Mouse (Mus musculus): Measurements from ENCODE around the gene Adat2.

Gene Adat2

DNA sequence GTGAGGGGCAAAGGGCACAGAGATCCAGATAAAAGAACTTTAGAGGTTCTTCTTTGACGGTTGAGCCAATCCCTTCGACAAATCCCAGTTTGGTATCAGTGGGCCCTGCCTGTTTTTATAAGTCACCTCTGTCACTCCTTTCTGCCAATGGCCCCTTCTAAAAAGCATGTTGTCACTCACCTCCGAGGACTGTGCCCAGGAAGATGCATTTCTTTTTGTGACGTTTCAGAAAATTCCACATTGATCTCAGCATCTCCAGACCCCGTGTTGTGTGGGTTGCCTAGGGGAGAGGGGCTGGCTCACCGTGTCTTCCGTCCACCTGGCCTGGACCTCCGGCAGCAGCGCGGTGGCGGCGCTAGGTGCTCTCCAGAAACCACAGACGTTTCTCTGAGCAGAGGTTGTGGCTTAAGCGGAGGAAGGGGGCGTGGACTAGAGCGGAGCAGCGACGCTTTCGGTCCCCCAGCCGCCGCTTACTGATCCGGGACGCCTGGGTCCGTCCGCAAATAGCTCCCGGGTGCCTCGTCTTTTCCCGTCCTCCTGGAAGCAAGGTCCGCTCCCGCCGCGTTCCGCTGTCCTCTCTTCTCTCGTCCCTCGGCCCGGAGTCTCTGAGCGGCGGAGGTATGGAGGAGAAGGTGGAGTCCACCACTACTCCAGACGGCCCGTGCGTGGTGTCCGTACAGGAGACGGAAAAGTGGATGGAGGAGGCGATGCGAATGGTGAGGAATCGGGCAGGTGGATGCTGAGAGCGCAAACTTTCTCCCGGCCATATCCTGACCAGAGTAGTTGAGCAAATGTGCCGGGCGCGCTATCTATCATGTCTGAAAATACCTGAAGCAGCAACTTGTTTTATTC lies at the start of gene Adat2, which contains the start of gene Pex3:
Gene Adat2 (plus strand): TSS at position 249 of the 852 bp plus-strand sequence.
Gene Pex3 (minus strand): TSS at position 497 of the 852 bp plus-strand sequence.
- DNase-seq (ENCODE audit: low read depth, low spot score): peak; percentile 81

- no peak for DNase-seq (ENCODE audit: low read depth, low spot score)
Measured at GRCm38 (mm10) chr10:13521857-13522256, 30.8 kb upstream of the Adat2 start.

GRCm38 (mm10) chr10:13528155-13528554 lies 24.5 kb upstream of the Adat2 start:
- DNase-seq (ENCODE audit: low read depth, low spot score): no peak

GRCm38 (mm10) chr10:13534751-13535150 lies 17.9 kb upstream of the Adat2 start:
- DNase-seq (ENCODE audit: low read depth, low spot score): no peak

- DNase-seq (ENCODE audit: low read depth, low spot score): no peak
Measured at GRCm38 (mm10) chr10:13536706-13537105, 16.0 kb upstream of the Adat2 start.

- no peak for DNase-seq (ENCODE audit: low read depth, low spot score)
Measured at GRCm38 (mm10) chr10:13539769-13540333, 12.8 kb upstream of the Adat2 start.

DNA sequence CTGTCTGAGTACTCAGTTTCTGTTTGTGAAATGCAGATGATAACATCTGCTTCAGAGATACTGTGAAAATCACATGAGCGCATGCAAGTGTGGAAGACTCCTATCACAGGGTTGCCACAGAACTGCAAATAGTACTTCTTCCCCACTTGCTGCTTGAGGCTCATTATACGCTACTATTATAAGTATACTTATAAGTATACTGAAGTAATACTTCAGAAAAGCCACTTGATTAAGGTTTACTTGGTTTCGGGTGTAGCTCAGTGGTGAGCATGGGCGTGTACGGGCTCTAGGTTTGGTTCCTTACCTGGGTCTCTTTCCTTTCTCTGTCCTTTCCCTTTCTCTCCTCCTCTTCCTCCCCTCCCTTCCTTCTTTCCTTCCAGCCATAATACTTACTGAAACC lies 11.0 kb upstream of the Adat2 start:
- no peak for DNase-seq (ENCODE audit: low read depth, low spot score)

DNA sequence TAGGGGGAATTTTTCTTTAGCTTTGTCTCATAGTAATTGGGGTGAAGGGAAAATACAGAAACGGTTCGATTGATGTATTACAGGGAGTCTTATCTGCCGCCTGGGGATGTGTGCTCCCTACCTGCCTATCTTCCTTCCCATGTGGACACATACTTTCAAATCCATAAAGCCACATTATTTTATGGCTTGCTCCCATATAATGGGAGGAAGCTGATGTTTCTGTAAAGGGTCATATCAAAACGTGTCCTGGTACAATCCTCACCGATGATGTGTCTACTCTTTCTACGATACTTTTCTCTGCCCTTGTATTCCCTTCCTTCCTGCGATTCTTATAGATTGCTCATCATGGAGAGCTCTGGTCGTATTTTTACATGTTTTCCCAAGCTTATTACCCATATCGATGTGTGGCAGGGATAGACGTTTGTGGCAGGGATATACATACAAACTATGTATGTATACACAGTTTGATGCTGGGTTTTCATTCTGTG lies 848 bp downstream of the Adat2 start:
- no peak for DNase-seq (ENCODE audit: low read depth, low spot score)

GRCm38 (mm10) chr10:13554316-13554715 lies 1.6 kb downstream of the Adat2 start:
- no peak for DNase-seq (ENCODE audit: low read depth, low spot score)

- DNase-seq (ENCODE audit: low read depth, low spot score): no peak
Measured at GRCm38 (mm10) chr10:13560014-13560674, 7.5 kb downstream of the Adat2 start.

- no peak for DNase-seq (ENCODE audit: low read depth, low spot score)
Measured at GRCm38 (mm10) chr10:13564364-13565079, 11.8 kb downstream of the Adat2 start.

DNA sequence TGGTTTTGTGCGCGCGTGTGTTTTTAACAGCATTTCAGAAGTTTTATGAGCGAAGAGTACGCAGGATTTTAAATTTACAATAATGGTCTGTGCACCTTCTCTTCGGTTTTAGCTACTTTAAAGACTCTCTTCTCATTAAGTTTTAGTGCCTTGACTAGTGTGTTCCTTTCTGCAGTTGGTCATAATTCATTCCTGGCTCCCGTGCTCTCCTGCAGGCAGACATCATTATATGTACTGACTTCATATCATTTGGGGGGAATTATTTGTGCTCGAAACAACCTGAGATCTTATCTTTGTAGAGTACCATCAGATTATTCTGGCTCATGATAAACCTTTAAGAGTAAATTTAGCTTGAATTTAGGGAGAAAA lies 12.4 kb downstream of the Adat2 start:
- DNase-seq (ENCODE audit: low read depth, low spot score): no peak

GRCm38 (mm10) chr10:13566393-13566792 lies 13.7 kb downstream of the Adat2 start:
- DNase-seq (ENCODE audit: low read depth, low spot score): no peak

DNA sequence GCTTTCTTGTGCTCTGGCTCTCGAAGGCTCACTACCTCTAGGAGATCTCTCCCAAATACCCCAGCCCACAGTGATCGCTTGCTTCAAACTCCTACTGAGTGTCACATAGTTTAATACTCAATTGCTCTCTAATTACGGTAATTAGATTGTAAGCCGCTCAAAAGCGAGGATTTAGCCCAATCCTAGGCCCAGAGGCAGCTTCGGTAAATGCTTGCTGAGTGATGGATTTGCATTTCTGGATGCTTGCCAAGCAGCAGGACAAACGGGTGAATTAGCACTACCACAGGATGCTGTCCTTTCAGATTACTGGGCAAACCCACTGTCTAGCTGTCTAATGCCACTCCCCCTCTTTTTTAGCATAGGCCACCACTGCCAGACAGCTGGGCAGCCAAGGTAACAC lies 17.1 kb downstream of the Adat2 start:
- DNase-seq (ENCODE audit: low read depth, low spot score): no peak

- no peak for DNase-seq (ENCODE audit: low read depth, low spot score)
Measured at GRCm38 (mm10) chr10:13570697-13571538, 18.2 kb downstream of the Adat2 start.

DNA sequence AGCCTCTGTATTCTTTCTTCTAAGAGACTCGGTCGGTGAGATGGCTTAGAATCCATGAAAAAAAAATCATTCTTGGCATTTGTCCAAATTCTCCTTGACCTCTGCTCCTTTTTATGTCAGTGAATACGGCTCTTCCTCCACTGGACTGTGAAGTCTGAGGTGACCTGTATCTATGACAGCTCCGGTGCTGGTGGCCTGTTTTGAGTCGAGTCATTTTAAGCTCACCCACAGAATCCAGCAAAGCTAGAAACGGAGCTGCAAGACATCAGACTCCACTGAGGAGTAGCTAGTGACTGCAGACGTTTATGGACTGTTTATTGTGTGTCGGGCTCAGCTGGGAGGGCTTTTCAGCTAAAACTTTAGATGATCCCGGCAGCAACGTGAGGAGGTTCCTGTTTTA lies 19.3 kb downstream of the Adat2 start:
- no peak for DNase-seq (ENCODE audit: low read depth, low spot score)

DNA sequence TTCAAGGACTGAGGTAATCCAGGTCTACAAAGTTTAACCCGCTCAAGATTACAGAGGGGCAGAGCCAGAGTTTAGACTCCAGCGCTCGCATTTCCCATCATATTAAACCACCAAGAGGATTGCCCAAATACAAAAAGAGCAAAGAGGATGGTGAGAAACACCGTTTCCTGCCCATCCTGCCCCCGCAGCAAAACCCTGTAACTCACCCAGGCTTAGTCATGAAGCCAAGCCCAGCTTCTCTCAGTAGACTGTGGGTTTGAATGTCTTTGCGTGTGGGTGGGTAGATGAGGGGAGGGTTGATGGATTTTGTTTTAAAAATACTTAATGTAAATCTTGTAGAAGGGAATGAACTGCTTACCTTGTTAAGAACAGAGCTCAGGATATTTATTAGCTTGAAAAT lies 19.7 kb downstream of the Adat2 start:
- no peak for DNase-seq (ENCODE audit: low read depth, low spot score)

GRCm38 (mm10) chr10:13577123-13577522 lies 24.4 kb downstream of the Adat2 start:
- no peak for DNase-seq (ENCODE audit: low read depth, low spot score)

DNA sequence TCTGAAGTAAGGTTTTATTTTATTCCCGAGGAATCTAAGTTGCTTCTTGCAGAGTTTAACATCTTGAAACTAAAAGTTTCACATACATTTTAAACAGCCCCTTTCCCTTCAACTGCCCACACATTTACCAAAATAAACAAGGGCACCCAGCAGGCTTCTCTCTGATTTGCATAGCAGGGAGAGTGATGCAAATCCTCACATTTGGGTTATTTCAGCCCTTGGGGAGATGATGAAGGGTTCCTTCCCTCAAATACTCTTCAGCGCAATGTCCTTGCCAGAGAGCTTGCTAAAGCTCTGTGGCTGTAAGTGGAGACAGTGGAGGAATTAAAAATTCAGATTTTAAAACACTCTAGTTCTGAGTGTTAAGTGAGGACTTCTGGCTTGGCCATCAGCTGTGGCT lies 35.2 kb downstream of the Adat2 start:
- DNase-seq (ENCODE audit: low read depth, low spot score): no peak

DNA sequence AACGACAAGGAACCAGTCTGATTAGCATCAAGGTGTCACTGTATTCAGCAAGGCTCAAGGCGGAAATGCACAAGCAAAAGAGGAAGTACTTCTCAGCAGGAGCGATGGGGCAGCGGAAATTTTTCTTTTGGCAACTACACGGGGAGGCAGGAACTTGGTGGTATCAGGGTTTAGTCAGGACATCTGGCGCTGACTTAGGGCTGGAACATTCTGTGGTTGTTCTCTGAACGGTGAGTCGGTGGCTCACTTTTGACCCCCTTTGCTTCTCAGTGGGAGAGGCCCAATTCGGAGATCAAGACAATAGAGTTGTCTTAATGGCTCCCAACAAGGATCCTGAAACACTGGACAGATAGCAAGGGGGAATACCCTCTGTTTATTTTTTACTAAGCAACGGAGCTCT lies 39.5 kb downstream of the Adat2 start:
- no peak for DNase-seq (ENCODE audit: low read depth, low spot score)

- DNase-seq (ENCODE audit: low read depth, low spot score): no peak
Measured at GRCm38 (mm10) chr10:13593529-13593928, 40.8 kb downstream of the Adat2 start.
